Mouse (Mus musculus) testis, adult 2 months (tissue): ENCODE results near the gene Brd3. TPM values are rescaled to one million over a fixed set of nuclear protein-coding genes. Genes with fewer than 3 reads are reported as not detected.

Source experiments
- H3K27ac ChIP-seq: fragments of 200-500 bp; 2 replicates; pipeline ENCODE4 v1.5.1; 2012; ENCODE audit warnings: low read depth, low read length; ENCODE audit not compliant: control insufficient read depth, insufficient read depth
- H3K27me3 ChIP-seq: fragments of 200-500 bp; 2 replicates; pipeline ENCODE4 v1.6.1; 2012; ENCODE audit warnings: mild to moderate bottlenecking, low read length, moderate library complexity; ENCODE audit not compliant: control insufficient read depth, insufficient read depth
- H3K36me3 ChIP-seq: fragments of 200-500 bp; 2 replicates; pipeline ENCODE4 v1.6.1; 2012; ENCODE audit warnings: mild to moderate bottlenecking, low read length; ENCODE audit not compliant: control insufficient read depth, insufficient read depth
- H3K4me1 ChIP-seq: fragments of 200-500 bp; 2 replicates; pipeline ENCODE4 v1.6.1; 2012; ENCODE audit warnings: low read length; ENCODE audit not compliant: control insufficient read depth, insufficient read depth
- H3K4me3 ChIP-seq: fragments of 200-500 bp; 2 replicates; pipeline ENCODE4 v1.5.1; 2012; ENCODE audit warnings: low read depth, mild to moderate bottlenecking, low read length, moderate library complexity, mixed read lengths; ENCODE audit not compliant: control insufficient read depth
- CTCF ChIP-seq: fragments of 200-500 bp; IDR thresholded peaks from 2 replicates; pipeline ENCODE4 v1.5.1; 2012; ENCODE audit warnings: low read depth, mild to moderate bottlenecking, inconsistent platforms, low read length, moderate library complexity; ENCODE audit not compliant: control insufficient read depth, insufficient read depth, insufficient replicate concordance
- POLR2A ChIP-seq: fragments of 200-500 bp; IDR thresholded peaks from 2 replicates; pipeline ENCODE4 v1.6.1; 2012; ENCODE audit warnings: low read depth, mild to moderate bottlenecking, inconsistent platforms, low read length, moderate library complexity; ENCODE audit not compliant: control insufficient read depth
- polyA plus RNA-seq: library from polyadenylated mRNA; depleted of rRNA; stranded (reverse); fragments of >200 nt; gene quantifications from 2 replicates; pipeline ENCODE4 v1.2.3, GENCODE M21; 2012; rRNA removed

Gene Brd3
- polyA plus RNA-seq, 1 experiment, result 109 TPM

DNA sequence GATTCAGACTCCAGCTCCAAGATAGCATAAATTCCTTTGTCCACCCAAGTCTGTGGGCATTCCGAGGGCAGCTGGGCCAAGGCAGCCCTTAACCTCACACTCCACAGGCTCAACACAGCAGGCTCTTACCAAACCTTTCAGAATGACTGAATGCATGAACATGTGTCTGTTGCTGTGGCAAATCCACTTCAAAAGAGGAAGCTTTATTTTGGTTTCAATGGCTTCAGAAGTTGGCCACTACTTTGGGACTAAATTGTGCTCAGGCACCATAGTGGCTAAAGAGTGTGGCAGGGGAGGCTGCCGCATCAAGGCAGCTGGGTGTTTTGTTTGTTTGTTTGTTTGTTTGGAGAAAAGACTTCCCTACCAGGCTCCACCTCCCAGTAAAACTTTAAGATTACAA, 107.4 kb downstream of the Brd3 start:
- TF ChIP-seq CTCF (no peak), POLR2A (no peak)

DNA sequence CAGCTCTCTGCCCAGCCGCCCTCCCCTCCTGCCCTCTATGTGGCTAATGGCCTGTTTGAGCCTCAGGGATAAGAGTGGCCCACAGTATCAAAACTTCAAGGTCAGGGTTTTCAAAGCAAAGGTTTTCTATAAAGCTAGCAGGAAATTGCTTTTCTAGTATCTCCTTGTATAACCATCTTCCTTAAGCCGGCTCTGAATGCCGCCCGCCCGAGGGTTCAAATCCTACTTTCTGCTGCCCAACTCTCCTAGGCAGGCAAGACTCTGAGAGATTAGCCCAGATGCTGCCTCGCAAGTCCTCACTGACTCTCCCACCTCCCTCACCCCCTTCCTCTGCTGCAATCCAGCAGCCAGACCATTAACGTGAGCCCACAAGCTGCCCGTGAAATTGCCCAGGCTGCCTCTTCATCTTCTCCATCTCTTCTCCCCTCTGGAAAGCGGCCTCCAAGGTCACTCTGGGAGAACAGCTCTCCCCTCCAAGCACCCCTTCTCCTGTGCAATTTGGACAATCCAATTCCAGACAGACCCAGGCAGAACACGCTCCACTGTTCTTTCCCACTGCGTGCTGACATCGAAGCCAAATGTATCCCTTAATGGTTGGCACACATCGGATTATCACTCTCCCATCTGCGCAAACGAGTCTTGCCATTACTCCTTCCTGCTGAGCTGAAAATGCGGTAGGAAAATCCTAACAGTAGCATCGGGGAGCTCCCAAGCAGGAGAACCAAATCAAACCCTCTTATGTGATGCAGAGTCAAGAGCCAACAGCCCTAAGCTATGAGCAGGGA, 110.6 kb downstream of the Brd3 start:
- no peak for TF ChIP-seq POLR2A
- TF ChIP-seq CTCF, result no peak
- no peaks in the 10 kb centered on the region; the same call in 1 of the 2 replicates for H3K4me1 ChIP-seq

More for the DNA sequence above, 107.4 kb downstream of the Brd3 start:
- Histone ChIP-seq H3K27ac (no peak overlapping the region), H3K4me3 (no peak overlapping the region), H3K36me3 (no peaks in the 10 kb centered on the region), H3K4me1 (no peaks in the 10 kb centered on the region; the same call in 1 of the 2 replicates), H3K27me3 (no peaks in the 10 kb centered on the region)

More for the DNA sequence above, 110.6 kb downstream of the Brd3 start:
- no peaks in the 10 kb centered on the region for H3K27me3 ChIP-seq
- H3K4me3 ChIP-seq, result no peak overlapping the region
- H3K36me3 ChIP-seq, result no peaks in the 10 kb centered on the region
- no peak overlapping the region for H3K27ac ChIP-seq

Other genes with a start within 250 kb of the Brd3 start
- gene Vav2, start 80.6 kb downstream of the Brd3 start, polyA plus RNA-seq, result 35.7 and 56.1 TPM in 2 replicates
- 9.7 and 13.3 TPM in 2 replicates for gene Brd3os, start 65.3 kb downstream of the Brd3 start, polyA plus RNA-seq
- 25.6 and 27.2 TPM in 2 replicates for gene Wdr5, start 7.5 kb upstream of the Brd3 start, polyA plus RNA-seq
- gene Rxra, start 168.8 kb upstream of the Brd3 start, polyA plus RNA-seq, result 54.3 and 55.2 TPM in 2 replicates